Mouse (Mus musculus) adrenal gland, adult (tissue): ENCODE measurements around the gene S1pr2.

Source experiments
- DNase-seq, 2 experiments: peaks; one replicate each; pipeline ENCODE4 v3.0.0; 2022 to 2023; ENCODE audit warnings: low spot score in 1 of 2; ENCODE audit not compliant: inconsistent age in 2 of 2

S1pr2 gene

GRCm38 (mm10) chr9:20976216-20976960, at the start of gene S1pr2:
Gene S1pr2 (minus strand): TSS chr9:20976781.
- peak; percentile 90 to 95 for DNase-seq

- peak in 1 of 2 experiments; percentile 25 for DNase-seq
Observed at GRCm38 (mm10) chr9:21025258-21025810, 48.8 kb upstream of the S1pr2 start.

GRCm38 (mm10) chr9:21022726-21023125, 46.1 kb upstream of the S1pr2 start:
- no peak for DNase-seq

- DNase-seq, result no peak
Observed at GRCm38 (mm10) chr9:21022288-21022687, 45.7 kb upstream of the S1pr2 start.

DNA sequence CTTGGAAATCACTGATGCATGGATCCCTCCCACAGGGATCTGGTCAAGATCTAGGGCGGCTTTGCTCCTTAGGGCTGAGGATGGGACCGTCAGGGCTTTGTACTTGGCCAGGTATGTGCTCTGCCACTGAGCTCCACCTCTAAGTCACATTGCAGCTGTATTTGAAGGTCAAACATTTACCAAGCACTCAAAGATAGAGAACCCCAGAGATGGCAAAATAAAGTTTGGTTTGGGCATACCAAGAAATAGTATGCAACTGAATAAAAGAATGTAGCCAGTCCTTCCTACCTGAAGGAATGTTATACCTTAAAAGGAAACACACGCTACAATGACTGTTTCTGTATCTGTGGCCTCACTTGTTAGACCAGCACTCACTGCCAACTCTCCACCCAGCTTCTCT, 44.8 kb upstream of the S1pr2 start:
- no peak for DNase-seq

DNA sequence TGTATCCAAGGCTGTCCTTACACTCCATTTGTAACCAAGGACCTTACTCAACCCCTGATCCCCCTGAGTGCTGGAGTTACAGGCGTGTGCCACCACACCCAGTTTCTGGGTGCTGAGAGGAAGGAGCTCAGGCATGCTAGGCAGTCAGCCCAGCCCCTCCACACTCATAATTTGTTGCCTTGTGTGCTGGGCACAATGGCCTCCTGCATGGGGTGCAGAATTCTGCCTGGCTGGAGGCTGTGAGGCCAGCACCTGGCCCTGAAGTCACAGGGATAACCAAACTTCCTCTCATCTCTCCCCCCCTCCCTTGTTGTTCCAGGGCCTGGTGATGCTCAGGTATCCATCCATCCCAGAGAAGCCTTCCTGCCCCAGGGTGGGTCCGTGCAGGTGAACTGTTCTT, 42.0 kb upstream of the S1pr2 start:
- no peak for DNase-seq

- peak in 1 of 2 experiments; percentile 33 for DNase-seq
Observed at GRCm38 (mm10) chr9:21017177-21017575, 40.6 kb upstream of the S1pr2 start.

DNA sequence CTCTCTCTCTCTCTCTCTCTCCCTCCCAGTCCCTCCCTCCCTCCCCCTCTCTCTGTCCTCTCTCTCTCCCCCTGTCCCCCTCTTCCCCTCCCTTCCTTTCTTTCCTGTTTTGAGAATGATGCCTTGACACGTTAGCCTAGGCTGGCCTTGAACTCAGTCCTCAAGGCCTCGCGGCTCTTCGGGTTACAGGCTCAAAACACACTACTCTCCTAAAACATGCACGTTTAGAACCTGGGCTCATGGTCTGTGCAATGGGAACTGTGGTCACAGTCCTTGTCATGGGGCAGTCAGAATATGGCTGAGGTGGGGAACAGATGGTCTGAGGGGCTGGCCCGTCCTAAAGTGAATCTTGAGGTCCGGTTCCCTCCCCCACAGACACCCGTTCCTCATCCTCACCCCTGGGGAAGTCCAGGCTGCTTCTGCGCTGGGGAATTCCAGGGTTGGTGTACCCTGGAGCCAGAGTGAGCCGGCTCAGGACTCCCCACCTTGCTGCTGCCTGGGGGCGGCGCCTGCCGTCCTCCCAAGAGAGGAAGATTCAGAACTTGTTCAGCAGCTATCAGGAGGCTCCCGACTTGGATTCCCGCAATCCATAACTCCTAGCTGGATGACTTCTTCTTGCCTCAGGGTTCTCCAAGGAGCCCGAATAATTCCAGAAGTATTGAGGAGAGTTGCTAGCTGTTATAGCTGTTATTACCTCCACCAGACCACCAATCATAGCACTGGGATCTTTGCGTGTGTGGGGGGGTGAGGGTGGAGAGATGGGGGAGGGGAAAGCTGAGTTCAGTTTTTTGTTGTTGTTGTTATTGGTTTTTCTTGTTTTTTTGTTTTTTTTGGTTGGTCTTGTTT, 40.0 kb upstream of the S1pr2 start:
- peak in 1 of 2 experiments; percentile 65 for DNase-seq

- peak; percentile 80 to 85 for DNase-seq
Observed at GRCm38 (mm10) chr9:21015571-21016130, 39.1 kb upstream of the S1pr2 start, which contains the start of gene Icam1. Gene Icam1 (plus strand): TSS chr9:21015985.

- DNase-seq, result peak; percentile 70 to 83
Observed at GRCm38 (mm10) chr9:21014691-21015570, 38.4 kb upstream of the S1pr2 start.

DNA sequence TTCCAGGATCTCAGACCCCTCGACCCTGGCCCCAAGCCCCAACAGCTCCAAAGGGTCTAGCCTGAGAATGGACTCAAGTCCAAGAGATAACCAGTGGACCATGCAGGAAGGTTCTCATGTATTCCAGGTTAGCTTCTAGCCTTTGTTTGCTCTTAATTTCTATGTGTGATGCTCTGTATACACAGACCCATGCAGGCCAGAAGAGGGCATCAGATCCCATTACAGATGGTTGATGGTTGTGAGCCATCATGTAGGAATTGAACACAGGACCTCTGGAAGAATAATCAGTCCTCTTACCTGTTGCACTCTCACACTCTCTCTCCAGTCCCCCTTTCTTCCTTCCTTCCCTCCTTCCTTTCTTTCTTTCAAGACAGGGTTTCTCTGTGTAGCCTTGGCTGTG, 35.8 kb upstream of the S1pr2 start:
- DNase-seq, result no peak

- DNase-seq, result peak in 1 of 2 experiments; percentile 59
Observed at GRCm38 (mm10) chr9:21011846-21012312, 35.3 kb upstream of the S1pr2 start.

DNA sequence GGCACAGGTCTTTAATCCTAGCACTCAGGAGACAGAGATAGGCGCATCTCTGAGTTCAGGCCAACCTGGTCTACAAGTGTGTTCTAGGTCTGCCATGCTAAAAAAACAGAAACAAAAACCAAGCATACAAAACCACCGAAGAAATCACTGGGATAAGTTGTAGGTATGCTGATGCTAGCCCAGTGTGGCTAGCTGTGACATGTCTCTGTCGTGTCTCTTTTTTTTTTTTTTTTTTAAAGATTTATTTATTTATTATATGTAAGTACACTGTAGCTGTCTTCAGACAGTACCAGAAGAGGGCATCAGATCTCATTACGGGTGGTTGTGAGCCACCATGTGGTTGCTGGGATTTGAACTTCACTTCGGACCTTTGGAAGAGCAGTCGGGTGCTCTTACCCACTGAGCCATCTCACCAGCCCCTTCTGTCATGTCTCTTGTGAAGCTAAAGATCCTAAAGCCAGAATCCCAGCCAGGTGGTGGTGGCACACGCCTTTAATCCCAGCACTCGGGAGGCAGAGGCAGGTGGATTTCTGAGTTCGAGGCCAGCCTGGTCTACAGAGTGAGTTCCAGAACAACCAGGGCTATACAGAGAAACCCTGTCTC, 34.5 kb upstream of the S1pr2 start:
- DNase-seq, result peak in 1 of 2 experiments; percentile 18

GRCm38 (mm10) chr9:21010362-21010761, 33.8 kb upstream of the S1pr2 start:
- peak in 1 of 2 experiments; percentile 19 for DNase-seq

DNA sequence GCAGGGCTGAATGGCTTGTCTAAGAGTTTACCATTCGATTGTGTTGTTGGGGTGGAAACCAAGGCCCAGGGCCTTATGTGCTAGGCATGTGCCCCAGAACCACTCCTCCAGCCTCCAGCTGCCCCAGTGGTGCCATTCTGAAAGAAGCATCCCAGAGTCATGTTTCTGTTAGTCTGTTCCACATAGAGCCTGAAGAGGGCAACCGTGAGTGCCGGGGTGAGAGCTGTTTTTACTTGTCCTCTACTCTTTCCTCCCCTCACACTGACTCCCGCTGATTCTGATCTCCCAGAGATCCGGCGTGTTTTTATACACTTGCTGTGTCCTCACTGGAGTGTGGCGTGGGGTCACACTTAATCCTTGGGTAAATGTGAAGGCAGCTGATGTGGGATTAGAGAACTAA, 31.4 kb upstream of the S1pr2 start:
- DNase-seq, result no peak

- DNase-seq, result peak in 1 of 2 experiments; percentile 18
Observed at GRCm38 (mm10) chr9:21007313-21007952, 30.9 kb upstream of the S1pr2 start.

GRCm38 (mm10) chr9:21002627-21003551, 26.3 kb upstream of the S1pr2 start, which contains the start of gene Mrpl4:
Gene Mrpl4 (plus strand): TSS chr9:21002738.
- peak; percentile 89 to 96 for DNase-seq

DNA sequence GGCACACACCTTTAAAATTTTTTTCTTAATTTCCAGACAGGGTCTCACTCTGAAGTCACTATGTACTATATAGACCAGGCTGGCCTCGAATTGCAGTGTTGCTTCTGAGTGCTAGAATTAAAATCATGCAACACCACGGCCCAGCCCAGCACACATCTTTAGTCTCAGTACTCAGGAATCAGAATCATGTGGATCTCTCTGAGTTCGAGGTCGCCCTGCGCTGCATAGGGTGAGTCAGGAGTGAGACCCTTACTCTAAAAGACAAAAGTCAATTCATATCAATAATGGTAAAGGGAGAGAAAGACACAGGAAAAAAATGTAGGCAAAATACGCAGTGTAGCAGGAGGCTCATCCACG, 25.7 kb upstream of the S1pr2 start:
- DNase-seq, result no peak
